Mouse (Mus musculus) forebrain, embryonic 10.5 days (tissue): ENCODE measurements at regions not wholly inside any gene's neighbourhood (a gene's known extent, or its start where the extent isn't known, plus 50 kb on each side); places are given as distances from the start of the nearest gene placed in this dataset.
"Not testable (repeated sequence)": the region's sequence is repeated elsewhere in the genome, so short reads cannot be mapped to it uniquely, and the experiment has no call there.

Experiments
- DNase-seq: peaks from one replicate; pipeline ENCODE4 v3.0.0-alpha.2; 2017; ENCODE audit warnings: low spot score; ENCODE audit errors: extremely low spot score
- H3K27ac ChIP-seq: fragments of 300-500 bp; sonication (generic); 2 replicates; pipeline ENCODE4 v1.5.1; 2016; ENCODE audit warnings: mild to moderate bottlenecking
- H3K27me3 ChIP-seq: fragments of 300-500 bp; sonication (generic); 2 replicates; pipeline ENCODE4 v1.6.1; 2016; ENCODE audit warnings: mild to moderate bottlenecking; ENCODE audit not compliant: poor library complexity, severe bottlenecking
- H3K36me3 ChIP-seq: fragments of 300-500 bp; sonication (generic); replicated peaks from 2 replicates; pipeline ENCODE4 v1.6.1; 2016; ENCODE audit warnings: mild to moderate bottlenecking, moderate library complexity
- H3K4me1 ChIP-seq: fragments of 300-500 bp; sonication (generic); 2 replicates; pipeline ENCODE4 v1.6.1; 2016
- H3K4me3 ChIP-seq: fragments of 300-500 bp; sonication (generic); 2 replicates; pipeline ENCODE4 v1.5.1; 2016; ENCODE audit warnings: mild to moderate bottlenecking, moderate library complexity
- H3K9me3 ChIP-seq: fragments of 300-500 bp; sonication (generic); 2 replicates; pipeline ENCODE4 v1.6.1; 2016; ENCODE audit warnings: mild to moderate bottlenecking, moderate library complexity
- WGBS: fragments of 180-500 bp; shearing (Covaris S2); methylation state at CpG from one replicate; pipeline ENCODE4 v1.1.7; 2016; 5-methylcytosine and 5-hydroxymethylcytosine counted together

- H3K27ac ChIP-seq = no peak overlapping the region
- no peak overlapping the region for H3K4me3 ChIP-seq
- H3K4me1 ChIP-seq = no peaks in the 10 kb centered on the region
- DNase-seq = no peak
- H3K9me3 ChIP-seq = no peaks in the 10 kb centered on the region
- H3K36me3 ChIP-seq = no peaks in the 10 kb centered on the region
- 97% methylated on average over 2 of the region's 2 CpGs for WGBS
- no peaks in the 10 kb centered on the region for H3K27me3 ChIP-seq
Measured at GRCm38 (mm10) chr1:105463819-105464614, 107.5 kb upstream of the Rnf152 start.

GRCm38 (mm10) chr1:105462695-105463094 is 106.2 kb upstream of the Rnf152 start:
- H3K4me3 ChIP-seq = no peak overlapping the region
- H3K27ac ChIP-seq = no peak overlapping the region
- no peaks in the 10 kb centered on the region for H3K27me3 ChIP-seq
- H3K4me1 ChIP-seq = no peaks in the 10 kb centered on the region
- no peak for DNase-seq
- no peaks in the 10 kb centered on the region for H3K9me3 ChIP-seq
- H3K36me3 ChIP-seq = no peaks in the 10 kb centered on the region
- 89% methylated on average over 1 of the region's 1 CpGs for WGBS

GRCm38 (mm10) chr1:105455783-105456182 is 99.3 kb upstream of the Rnf152 start:
- H3K27me3 ChIP-seq, H3K4me1 ChIP-seq, H3K36me3 ChIP-seq, H3K9me3 ChIP-seq, H3K4me3 ChIP-seq, DNase-seq, H3K27ac ChIP-seq: not testable (repeated sequence)
- WGBS = 96% methylated on average over 13 of the region's 13 CpGs

GRCm38 (mm10) chr1:105454687-105455086 is 98.2 kb upstream of the Rnf152 start:
- Histone ChIP-seq H3K36me3 (no peaks in the 10 kb centered on the region), H3K9me3 (peaks cover 4% of the 10 kb centered on the region; the same call in 1 of the 2 replicates), H3K27me3 (no peaks in the 10 kb centered on the region), H3K4me3 (no peak overlapping the region), H3K4me1 (no peaks in the 10 kb centered on the region), H3K27ac (no peak overlapping the region)
- WGBS = 81% methylated on average over 1 of the region's 1 CpGs
- DNase-seq = no peak

GRCm38 (mm10) chr1:105446212-105446611 is 89.7 kb upstream of the Rnf152 start:
- Histone ChIP-seq H3K4me3 (no peak overlapping the region), H3K27me3 (no peaks in the 10 kb centered on the region), H3K36me3 (no peaks in the 10 kb centered on the region), H3K9me3 (peaks cover 2% of the 10 kb centered on the region; the same call in 1 of the 2 replicates), H3K27ac (no peak overlapping the region), H3K4me1 (no peaks in the 10 kb centered on the region)
- no peak for DNase-seq
- WGBS = 95% methylated on average over 1 of the region's 1 CpGs

- no peak for DNase-seq
- no peaks in the 10 kb centered on the region for H3K36me3 ChIP-seq
- no peaks in the 10 kb centered on the region for H3K9me3 ChIP-seq
- H3K27ac ChIP-seq = no peak overlapping the region
- no peaks in the 10 kb centered on the region for H3K27me3 ChIP-seq
- WGBS = 88% methylated on average over 5 of the region's 5 CpGs
- peaks cover 6% of the 10 kb centered on the region for H3K4me1 ChIP-seq
- no peak overlapping the region for H3K4me3 ChIP-seq
Measured at GRCm38 (mm10) chr1:105443546-105443945, 87.0 kb upstream of the Rnf152 start.

GRCm38 (mm10) chr1:105440296-105440695 is 83.8 kb upstream of the Rnf152 start:
- WGBS = 55% methylated on average over 3 of the region's 3 CpGs
- no peaks in the 10 kb centered on the region for H3K27me3 ChIP-seq
- no peak overlapping the region for H3K4me3 ChIP-seq
- no peaks in the 10 kb centered on the region for H3K9me3 ChIP-seq
- no peak overlapping the region for H3K27ac ChIP-seq
- H3K36me3 ChIP-seq = no peaks in the 10 kb centered on the region
- no peak for DNase-seq
- H3K4me1 ChIP-seq = peaks cover 6% of the 10 kb centered on the region

- Histone ChIP-seq H3K9me3 (no peaks in the 10 kb centered on the region), H3K4me3 (no peak overlapping the region), H3K27me3 (no peaks in the 10 kb centered on the region), H3K36me3 (no peaks in the 10 kb centered on the region), H3K4me1 (0 out of 2 replicates have a peak, but pooled peaks cover 4% of the 10 kb centered on the region), H3K27ac (no peak overlapping the region)
- no peak for DNase-seq
- WGBS = 80% methylated on average over 8 of the region's 8 CpGs
Measured at GRCm38 (mm10) chr1:105434631-105435403, 78.3 kb upstream of the Rnf152 start.

GRCm38 (mm10) chr1:105433949-105434348 is 77.4 kb upstream of the Rnf152 start:
- H3K27ac ChIP-seq = no peak overlapping the region
- no peaks in the 10 kb centered on the region for H3K36me3 ChIP-seq
- H3K9me3 ChIP-seq = no peaks in the 10 kb centered on the region
- H3K4me1 ChIP-seq = 0 out of 2 replicates have a peak, but pooled peaks cover 4% of the 10 kb centered on the region
- no peaks in the 10 kb centered on the region for H3K27me3 ChIP-seq
- H3K4me3 ChIP-seq = no peak overlapping the region
- 76% methylated on average over 2 of the region's 2 CpGs for WGBS
- DNase-seq = no peak

- H3K27ac ChIP-seq = no peak overlapping the region
- H3K36me3 ChIP-seq = no peaks in the 10 kb centered on the region
- DNase-seq = no peak
- H3K27me3 ChIP-seq = no peaks in the 10 kb centered on the region
- peaks cover 10% of the 10 kb centered on the region for H3K4me1 ChIP-seq
- H3K9me3 ChIP-seq = no peaks in the 10 kb centered on the region
- 84% methylated on average over 2 of the region's 2 CpGs for WGBS
- no peak overlapping the region for H3K4me3 ChIP-seq
Measured at GRCm38 (mm10) chr1:105431803-105432202, 75.3 kb upstream of the Rnf152 start.

- Histone ChIP-seq H3K27me3 (no peaks in the 10 kb centered on the region), H3K9me3 (no peaks in the 10 kb centered on the region), H3K4me1 (peaks cover 21% of the 10 kb centered on the region), H3K27ac (no peak overlapping the region), H3K4me3 (no peak overlapping the region), H3K36me3 (no peaks in the 10 kb centered on the region)
- DNase-seq = no peak
- 87% methylated on average over 4 of the region's 4 CpGs for WGBS
Measured at GRCm38 (mm10) chr1:105430712-105431111, 74.2 kb upstream of the Rnf152 start.

- H3K4me3 ChIP-seq = no peak overlapping the region
- 92% methylated on average over 1 of the region's 1 CpGs for WGBS
- DNase-seq = no peak
- no peaks in the 10 kb centered on the region for H3K27me3 ChIP-seq
- H3K9me3 ChIP-seq = no peaks in the 10 kb centered on the region
- H3K36me3 ChIP-seq = no peaks in the 10 kb centered on the region
- H3K4me1 ChIP-seq = peaks cover 39% of the 10 kb centered on the region
- H3K27ac ChIP-seq = no peak overlapping the region
Measured at GRCm38 (mm10) chr1:105428165-105428564, 71.7 kb upstream of the Rnf152 start.

GRCm38 (mm10) chr1:105426086-105426485 is 69.6 kb upstream of the Rnf152 start:
- DNase-seq = no peak
- H3K4me1 ChIP-seq = peaks cover 41% of the 10 kb centered on the region
- 0 out of 2 replicates have a peak overlapping the region, but pooled peaks have one; percentile 15 for H3K27ac ChIP-seq
- H3K4me3 ChIP-seq = no peak overlapping the region
- WGBS = 31% methylated on average over 4 of the region's 4 CpGs
- H3K9me3 ChIP-seq = no peaks in the 10 kb centered on the region
- H3K36me3 ChIP-seq = no peaks in the 10 kb centered on the region
- no peaks in the 10 kb centered on the region for H3K27me3 ChIP-seq
